Mouse (Mus musculus) embryonic facial prominence, embryonic 15.5 days (tissue): ENCODE data around the gene Degs1. TPM values are rescaled to one million over a fixed set of nuclear protein-coding genes. Genes with fewer than 3 reads are reported as not detected.

Experiments
- ATAC-seq: fragments of 200-750 bp; cut with Nextera tagmentation; 2 replicates; pipeline ENCODE4 v1.8.0; 2017; ENCODE audit warnings: low read depth, moderate TSS enrichment; ENCODE audit not compliant: insufficient number of reproducible peaks, low FRiP score, low TSS enrichment
- H3K27ac ChIP-seq: fragments of 300-500 bp; sonication (generic); replicated peaks from 2 replicates; pipeline ENCODE4 v1.5.1; 2015; ENCODE audit warnings: mild to moderate bottlenecking, inconsistent platforms
- H3K27me3 ChIP-seq: fragments of 300-500 bp; sonication (generic); 2 replicates; pipeline ENCODE4 v1.6.1; 2015; ENCODE audit warnings: inconsistent platforms
- H3K36me3 ChIP-seq: fragments of 300-500 bp; sonication (generic); 2 replicates; pipeline ENCODE4 v1.6.1; 2015; ENCODE audit warnings: mild to moderate bottlenecking, inconsistent platforms
- H3K4me1 ChIP-seq: fragments of 300-500 bp; sonication (generic); 2 replicates; pipeline ENCODE4 v1.6.1; 2015; ENCODE audit warnings: inconsistent platforms
- H3K4me2 ChIP-seq: fragments of 300-500 bp; sonication (generic); replicated peaks from 2 replicates; pipeline ENCODE4 v1.6.1; 2015; ENCODE audit warnings: mild to moderate bottlenecking, inconsistent platforms
- H3K4me3 ChIP-seq: fragments of 300-500 bp; sonication (generic); replicated peaks from 2 replicates; pipeline ENCODE4 v1.5.1; 2015; ENCODE audit warnings: mild to moderate bottlenecking, inconsistent platforms
- H3K9ac ChIP-seq: fragments of 300-500 bp; sonication (generic); 2 replicates; pipeline ENCODE4 v1.6.1; 2015; ENCODE audit warnings: inconsistent platforms
- H3K9me3 ChIP-seq: fragments of 300-500 bp; sonication (generic); replicated peaks from 2 replicates; pipeline ENCODE4 v1.6.1; 2016; ENCODE audit warnings: inconsistent platforms
- WGBS: fragments of 180-500 bp; shearing (Covaris S2); methylation state at CpG from one replicate; pipeline ENCODE4 v1.1.7; 2015; 5-methylcytosine and 5-hydroxymethylcytosine counted together
- polyA plus RNA-seq: library from polyadenylated mRNA; unstranded; fragments of >200 nt; fragmentation: Nextera tagmentation; extraction: Ambion mirVana; gene quantifications from 2 replicates; pipeline ENCODE4 v1.2.1, GENCODE M21; 2015

Gene Degs1
- polyA plus RNA-seq, result 142 and 143 TPM in 2 replicates

GRCm38 (mm10) chr1:182282091-182283075 is at the start of gene Degs1:
TSS of gene Degs1 (minus strand) at chr1:182282804.
- Histone ChIP-seq H3K9me3 (no peaks in the 10 kb centered on the region), H3K4me3 (peak within 1 kb of the TSS; percentile 85), H3K27ac (peak within 1 kb of the TSS; percentile 88), H3K4me1 (peaks cover 23% of the 10 kb centered on the region), H3K4me2 (peak within 1 kb of the TSS; percentile 74), H3K9ac (peak within 1 kb of the TSS; percentile 77), H3K36me3 (peaks cover 20% of the 10 kb centered on the region), H3K27me3 (no peaks in the 10 kb centered on the region)
- peak; percentile 91 for ATAC-seq
- WGBS, result under 1% methylated on average over 87 of the region's 94 CpGs

DNA sequence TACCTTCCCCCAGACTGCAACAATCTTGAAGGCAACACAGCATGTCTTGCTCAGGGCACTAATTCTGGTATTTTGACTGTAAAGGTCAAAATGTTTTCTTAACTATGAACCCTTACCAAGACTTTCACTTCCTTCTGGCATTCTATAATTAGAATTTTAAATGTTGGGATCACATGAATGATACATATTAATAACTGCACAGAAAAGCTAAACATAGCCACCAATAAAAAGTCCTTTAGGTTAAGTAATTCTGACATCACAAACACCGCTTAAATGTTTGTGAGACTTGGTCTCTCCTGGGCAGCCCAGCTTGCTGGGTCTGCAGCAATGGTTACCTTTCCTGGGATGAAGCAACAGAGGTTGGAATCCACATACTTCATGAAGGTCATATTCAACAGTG is 43.3 kb upstream of the Degs1 start:
- Histone ChIP-seq H3K27ac (no peak overlapping the region), H3K4me3 (no peak overlapping the region), H3K27me3 (no peaks in the 10 kb centered on the region), H3K9me3 (no peaks in the 10 kb centered on the region), H3K4me1 (no peaks in the 10 kb centered on the region), H3K36me3 (peaks cover 74% of the 10 kb centered on the region), H3K4me2 (no peak overlapping the region), H3K9ac (no peak overlapping the region)
- no peak for ATAC-seq
- WGBS, result 90% methylated on average over 1 of the region's 1 CpGs

DNA sequence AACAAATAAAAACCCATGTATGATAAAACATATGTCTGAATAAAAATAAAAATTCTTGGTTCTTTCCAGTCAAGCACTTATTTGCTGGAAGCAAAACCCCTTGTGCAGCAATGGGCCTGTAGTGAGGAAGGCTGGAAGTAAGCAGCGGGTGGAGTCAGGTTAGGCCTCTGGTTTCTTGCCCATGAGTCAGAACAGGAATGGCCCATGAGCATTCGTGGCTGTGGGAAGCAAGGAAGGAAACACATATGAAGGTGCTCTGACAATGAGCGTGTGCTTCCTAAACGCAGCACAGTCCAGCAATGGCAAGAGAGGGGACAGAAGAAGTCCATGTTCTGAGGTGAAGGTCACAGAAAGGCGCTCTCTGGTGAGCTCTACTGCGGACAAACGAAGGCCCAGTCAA is 41.9 kb upstream of the Degs1 start:
- no peaks in the 10 kb centered on the region for H3K4me1 ChIP-seq
- H3K27me3 ChIP-seq, result no peaks in the 10 kb centered on the region
- 91% methylated on average over 7 of the region's 7 CpGs for WGBS
- ATAC-seq, result no peak
- no peak overlapping the region for H3K4me3 ChIP-seq
- H3K27ac ChIP-seq, result no peak overlapping the region
- no peaks in the 10 kb centered on the region for H3K9me3 ChIP-seq
- H3K36me3 ChIP-seq, result peaks cover 77% of the 10 kb centered on the region
- no peak overlapping the region for H3K4me2 ChIP-seq
- H3K9ac ChIP-seq, result no peak overlapping the region

DNA sequence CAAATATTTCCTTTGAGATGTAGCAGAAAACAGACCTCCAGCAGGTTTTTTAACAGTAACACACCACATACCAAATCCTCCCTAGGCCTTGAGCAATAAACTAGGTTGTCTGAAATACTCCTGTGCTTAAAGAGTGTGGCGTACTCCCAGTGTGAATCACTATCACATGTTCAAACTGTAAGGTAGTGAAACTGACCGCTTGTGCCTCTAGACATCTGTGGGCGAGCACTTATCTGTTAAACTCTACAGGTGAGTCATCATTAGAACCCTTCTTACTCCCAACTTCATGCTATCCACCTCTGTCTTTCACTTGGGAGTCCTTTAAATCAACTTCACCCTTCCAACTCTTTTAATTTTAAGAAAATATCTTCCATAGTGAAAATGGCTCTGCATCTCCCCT is 40.5 kb upstream of the Degs1 start:
- Histone ChIP-seq H3K4me1 (no peaks in the 10 kb centered on the region), H3K4me3 (no peak overlapping the region), H3K9me3 (no peaks in the 10 kb centered on the region), H3K4me2 (no peak overlapping the region), H3K27ac (no peak overlapping the region), H3K36me3 (peaks cover 80% of the 10 kb centered on the region), H3K27me3 (no peaks in the 10 kb centered on the region), H3K9ac (no peak overlapping the region)
- 96% methylated on average over 3 of the region's 3 CpGs for WGBS
- no peak for ATAC-seq

GRCm38 (mm10) chr1:182314201-182314600 is 31.6 kb upstream of the Degs1 start:
- H3K9me3 ChIP-seq, result no peaks in the 10 kb centered on the region; the same call in 1 of the 2 replicates
- H3K9ac ChIP-seq, result no peak overlapping the region
- WGBS, result 96% methylated on average over 5 of the region's 5 CpGs
- H3K4me1 ChIP-seq, result no peaks in the 10 kb centered on the region
- no peak for ATAC-seq
- no peak overlapping the region for H3K27ac ChIP-seq
- H3K36me3 ChIP-seq, result peaks cover 66% of the 10 kb centered on the region
- no peak overlapping the region for H3K4me2 ChIP-seq
- H3K4me3 ChIP-seq, result no peak overlapping the region
- no peaks in the 10 kb centered on the region for H3K27me3 ChIP-seq

GRCm38 (mm10) chr1:182313181-182313580 is 30.6 kb upstream of the Degs1 start:
- Histone ChIP-seq H3K4me1 (no peaks in the 10 kb centered on the region), H3K27ac (no peak overlapping the region), H3K9me3 (no peaks in the 10 kb centered on the region; the same call in 1 of the 2 replicates), H3K36me3 (peaks cover 56% of the 10 kb centered on the region), H3K27me3 (no peaks in the 10 kb centered on the region), H3K9ac (no peak overlapping the region), H3K4me2 (no peak overlapping the region), H3K4me3 (no peak overlapping the region)
- 91% methylated on average over 8 of the region's 8 CpGs for WGBS
- ATAC-seq, result no peak

DNA sequence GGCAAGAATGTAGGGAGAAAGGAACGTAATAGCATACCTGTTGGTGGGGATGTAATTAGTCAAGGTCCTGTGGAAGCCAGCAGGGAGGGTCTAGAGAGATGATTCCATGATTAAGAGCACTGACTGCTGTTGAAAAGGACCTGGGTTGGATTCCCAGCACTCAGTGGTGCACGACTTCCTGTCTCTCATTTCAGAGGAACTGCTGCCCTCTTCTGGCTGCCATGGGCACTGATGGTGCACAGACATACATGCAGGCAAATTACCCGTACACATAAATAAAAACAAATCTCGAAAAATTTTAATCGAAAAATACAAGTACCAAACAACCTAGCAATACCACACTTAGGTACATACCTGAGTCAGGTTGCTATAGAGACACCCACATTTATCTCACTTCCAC is 28.8 kb upstream of the Degs1 start:
- H3K9ac ChIP-seq, result no peak overlapping the region
- no peak overlapping the region for H3K27ac ChIP-seq
- H3K4me2 ChIP-seq, result no peak overlapping the region
- H3K9me3 ChIP-seq, result no peaks in the 10 kb centered on the region; the same call in 1 of the 2 replicates
- peaks cover 38% of the 10 kb centered on the region for H3K36me3 ChIP-seq
- H3K4me3 ChIP-seq, result no peak overlapping the region
- H3K27me3 ChIP-seq, result no peaks in the 10 kb centered on the region
- H3K4me1 ChIP-seq, result no peaks in the 10 kb centered on the region
- no peak for ATAC-seq
- WGBS, result 97% methylated on average over 5 of the region's 5 CpGs

- Histone ChIP-seq H3K36me3 (peaks cover 30% of the 10 kb centered on the region), H3K4me3 (no peak overlapping the region), H3K27me3 (no peaks in the 10 kb centered on the region), H3K27ac (no peak overlapping the region), H3K4me2 (no peak overlapping the region), H3K9me3 (no peaks in the 10 kb centered on the region; the same call in 1 of the 2 replicates), H3K4me1 (no peaks in the 10 kb centered on the region), H3K9ac (no peak overlapping the region)
- WGBS, result 84% methylated on average over 2 of the region's 2 CpGs
- no peak for ATAC-seq
Observed at GRCm38 (mm10) chr1:182310316-182310715, 27.7 kb upstream of the Degs1 start.

- H3K9me3 ChIP-seq, result no peaks in the 10 kb centered on the region; the same call in 1 of the 2 replicates
- H3K36me3 ChIP-seq, result peaks cover 21% of the 10 kb centered on the region
- WGBS, result 67% methylated on average over 5 of the region's 5 CpGs
- no peaks in the 10 kb centered on the region for H3K27me3 ChIP-seq
- H3K27ac ChIP-seq, result no peak overlapping the region
- no peak overlapping the region for H3K9ac ChIP-seq
- ATAC-seq, result no peak
- H3K4me1 ChIP-seq, result no peaks in the 10 kb centered on the region
- no peak overlapping the region for H3K4me3 ChIP-seq
- no peak overlapping the region for H3K4me2 ChIP-seq
Observed at GRCm38 (mm10) chr1:182309403-182309802, 26.8 kb upstream of the Degs1 start.

DNA sequence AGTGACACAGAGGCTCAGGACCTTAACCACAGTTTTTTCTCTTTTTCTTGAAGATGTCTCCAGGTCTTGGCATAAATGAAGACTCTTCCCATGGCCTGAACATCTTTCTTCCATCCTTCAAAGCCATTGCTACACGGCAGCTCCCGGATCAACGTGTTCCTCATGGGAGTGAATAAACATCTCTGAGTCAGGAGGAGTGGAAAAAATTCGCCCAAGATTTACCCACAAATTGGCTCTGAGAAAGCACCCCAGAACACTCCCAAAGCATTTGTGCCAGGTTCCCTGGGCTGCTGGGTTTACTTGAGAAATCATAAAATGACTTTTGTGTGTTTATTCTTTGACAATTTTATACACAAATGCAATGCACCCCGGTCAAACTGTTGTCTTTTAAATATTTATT is 20.3 kb upstream of the Degs1 start:
- Histone ChIP-seq H3K9ac (no peak overlapping the region), H3K4me1 (no peaks in the 10 kb centered on the region), H3K27ac (0 out of 2 replicates have a peak overlapping the region, but pooled peaks have one; percentile 58), H3K36me3 (no peaks in the 10 kb centered on the region), H3K4me3 (no peak overlapping the region), H3K4me2 (no peak overlapping the region), H3K27me3 (no peaks in the 10 kb centered on the region), H3K9me3 (no peaks in the 10 kb centered on the region)
- no peak for ATAC-seq
- 70% methylated on average over 5 of the region's 5 CpGs for WGBS

GRCm38 (mm10) chr1:182302176-182302870 is 19.7 kb upstream of the Degs1 start:
- Histone ChIP-seq H3K4me1 (no peaks in the 10 kb centered on the region), H3K27ac (peak overlapping the region; percentile 58; the same call in 1 of the 2 replicates), H3K9ac (no peak overlapping the region), H3K9me3 (no peaks in the 10 kb centered on the region), H3K4me3 (no peak overlapping the region), H3K4me2 (no peak overlapping the region), H3K36me3 (no peaks in the 10 kb centered on the region), H3K27me3 (no peaks in the 10 kb centered on the region)
- ATAC-seq, result no peak
- 66% methylated on average over 6 of the region's 6 CpGs for WGBS
